Mouse (Mus musculus): ENCODE data around the gene Apol7e.
"Not testable (repeated sequence)": the region's sequence is repeated elsewhere in the genome, so short reads cannot be mapped to it uniquely, and the experiment has no call there.

Gene Apol7e

DNA sequence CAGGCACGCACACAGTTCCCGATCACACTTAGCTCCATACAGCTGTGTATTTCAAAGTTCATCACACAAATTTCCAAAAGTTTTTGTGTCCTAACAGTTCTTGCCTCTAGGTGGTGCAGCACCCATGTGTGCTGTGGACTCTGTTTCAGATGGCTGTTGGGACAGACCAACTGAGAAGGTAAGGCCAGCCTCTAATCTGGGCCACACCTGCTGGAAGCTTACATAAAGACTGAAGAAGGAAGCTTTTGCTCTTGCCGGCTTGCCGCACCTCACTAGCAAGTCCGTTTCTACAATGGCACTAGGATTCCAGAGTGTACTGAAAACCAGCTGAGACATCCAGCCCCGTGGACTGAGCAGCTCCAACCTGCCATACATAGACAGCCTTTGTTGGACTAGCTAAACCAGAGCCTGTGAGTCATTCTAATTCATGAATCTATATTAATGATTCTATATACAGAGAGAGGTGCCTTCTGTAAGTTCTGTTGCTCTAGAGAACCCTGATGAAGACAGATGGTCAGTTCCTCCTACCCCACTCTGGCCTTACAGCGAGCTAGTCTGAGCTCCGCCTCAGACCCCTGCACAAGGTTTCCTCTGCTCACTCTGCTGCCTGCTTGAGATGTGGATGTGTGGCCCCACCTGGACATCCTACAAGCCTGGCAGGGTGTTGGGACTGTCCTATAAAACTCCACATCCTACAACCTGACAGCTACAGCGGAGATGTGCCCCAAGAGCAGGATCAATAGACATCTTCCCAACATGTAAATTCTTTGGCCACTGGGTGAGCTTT lies 42.0 kb downstream of the Apol7e start:
- DNase-seq (ENCODE audit: extremely low spot score) = no peak

DNA sequence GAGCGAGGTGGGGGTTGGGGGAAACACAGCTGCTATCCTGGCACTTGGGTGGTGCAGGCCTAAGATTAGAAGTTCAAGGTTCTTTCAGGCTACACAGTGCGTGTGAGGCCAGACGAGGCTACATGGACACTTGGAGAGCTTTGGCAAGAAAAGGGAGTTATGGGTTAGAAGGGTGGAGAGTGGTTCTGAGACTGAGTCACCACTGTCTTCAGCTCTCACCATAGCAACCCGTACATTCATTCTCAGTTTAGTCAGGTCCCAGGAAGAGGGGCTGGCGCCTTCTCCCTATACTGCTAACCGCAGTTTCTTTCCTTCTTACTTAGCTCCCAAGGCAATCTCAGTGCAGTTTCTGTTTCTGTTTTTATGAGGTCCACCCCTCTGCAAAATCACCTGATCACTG lies 42.9 kb downstream of the Apol7e start:
- not testable (repeated sequence) for DNase-seq (ENCODE audit: extremely low spot score)

GRCm38 (mm10) chr15:77744632-77745031 lies 46.0 kb downstream of the Apol7e start:
- DNase-seq (ENCODE audit: extremely low spot score) = no peak

GRCm38 (mm10) chr15:77745081-77745480 lies 46.4 kb downstream of the Apol7e start:
- DNase-seq (ENCODE audit: extremely low spot score) = no peak

DNA sequence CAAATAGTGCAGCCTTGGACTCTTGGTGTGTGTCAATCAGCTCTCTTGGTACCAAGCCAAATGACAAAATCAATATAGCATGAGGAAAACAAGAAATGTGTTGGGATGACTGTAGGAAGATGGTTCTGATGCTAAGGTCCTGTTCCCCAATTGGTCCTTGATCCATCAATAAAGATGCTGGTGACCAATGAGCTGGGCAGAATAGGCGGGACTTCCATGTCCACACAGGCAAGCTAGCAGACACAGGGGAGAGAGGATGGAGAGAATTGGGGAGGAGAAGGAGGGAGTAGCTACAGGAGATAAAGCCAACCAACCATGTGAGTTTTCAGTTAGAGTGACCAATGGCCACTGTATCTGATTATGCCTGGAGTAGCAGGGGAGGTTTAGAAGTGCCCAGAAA lies 47.7 kb downstream of the Apol7e start:
- no peak for DNase-seq (ENCODE audit: extremely low spot score)

GRCm38 (mm10) chr15:77748414-77748813 lies 49.8 kb downstream of the Apol7e start:
- DNase-seq (ENCODE audit: extremely low spot score) = no peak

GRCm38 (mm10) chr15:77749717-77750116 lies 51.1 kb downstream of the Apol7e start:
- DNase-seq (ENCODE audit: extremely low spot score) = no peak

DNA sequence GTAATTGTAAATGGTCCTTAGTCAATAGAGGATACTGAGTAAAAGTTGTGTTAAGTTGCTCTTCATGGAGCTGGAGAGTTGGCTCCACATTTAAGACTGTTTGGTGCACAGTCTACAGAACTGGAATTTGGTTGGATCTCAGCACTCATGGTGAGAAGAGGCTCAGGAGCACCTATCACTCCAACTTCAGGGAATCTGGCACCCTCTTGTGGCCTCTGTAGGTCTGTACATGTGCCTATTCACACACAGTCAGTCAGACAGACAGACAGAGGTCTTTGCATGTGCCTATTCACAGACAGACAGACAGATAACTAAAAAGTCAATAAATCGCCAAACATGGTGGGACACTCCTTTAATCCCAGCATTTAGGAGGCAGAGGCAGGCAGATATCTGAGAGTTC lies 51.8 kb downstream of the Apol7e start:
- DNase-seq (ENCODE audit: extremely low spot score) = no peak

- no peak for DNase-seq (ENCODE audit: extremely low spot score)
These were observed 53.8 kb downstream of the Apol7e start for GRCm38 (mm10) chr15:77752443-77752842.

GRCm38 (mm10) chr15:77755132-77755531 lies 56.5 kb downstream of the Apol7e start:
- DNase-seq (ENCODE audit: extremely low spot score) = no peak

DNA sequence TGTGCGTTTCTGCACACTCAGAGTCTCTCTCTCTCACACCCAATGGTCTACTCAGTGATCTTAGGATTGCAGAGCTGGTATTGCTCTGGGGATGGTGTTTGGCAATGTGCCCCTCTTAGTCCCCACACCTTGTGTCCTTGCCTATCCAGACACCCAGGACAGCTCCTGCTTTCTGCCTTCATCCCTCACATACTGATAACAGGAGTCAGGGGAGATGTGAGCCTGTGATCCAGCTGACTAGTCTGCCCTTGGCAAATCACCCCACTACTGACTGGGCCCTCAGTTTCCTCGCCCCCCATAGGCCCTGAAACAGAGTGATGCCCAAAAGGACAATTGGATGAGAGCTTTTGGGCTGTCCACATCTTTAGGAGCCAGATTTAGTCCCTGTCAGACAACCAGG lies 57.4 kb downstream of the Apol7e start:
- no peak for DNase-seq (ENCODE audit: extremely low spot score)

DNA sequence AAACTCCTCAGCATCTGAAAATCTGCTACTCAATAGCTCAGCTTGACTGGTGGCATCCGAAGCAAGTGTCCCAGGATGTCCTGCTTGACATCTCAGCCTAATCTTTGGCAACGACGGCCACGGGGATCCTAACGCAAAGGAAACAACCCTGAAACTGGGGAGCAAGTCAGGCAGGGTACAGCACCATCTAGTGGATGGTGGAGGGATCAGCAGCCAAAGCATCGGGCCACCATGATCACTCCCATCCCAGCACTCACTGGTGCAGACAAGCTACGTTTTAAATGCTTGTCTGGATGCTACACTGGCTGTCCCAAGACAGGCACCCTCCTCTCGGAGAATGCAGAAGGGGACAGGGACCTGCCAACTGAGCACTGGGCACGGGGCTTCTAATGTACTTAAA lies 58.2 kb downstream of the Apol7e start, which contains the start of gene Apol8:
Gene Apol8, minus strand, starts transcription at position 156 of the 400 bp plus-strand sequence.
- peak; percentile 66 for DNase-seq (ENCODE audit: extremely low spot score)

GRCm38 (mm10) chr15:77757586-77758226 lies 59.0 kb downstream of the Apol7e start:
- no peak for DNase-seq (ENCODE audit: extremely low spot score)

- DNase-seq (ENCODE audit: extremely low spot score) = no peak
These were observed 61.4 kb downstream of the Apol7e start for GRCm38 (mm10) chr15:77760037-77760436.

DNA sequence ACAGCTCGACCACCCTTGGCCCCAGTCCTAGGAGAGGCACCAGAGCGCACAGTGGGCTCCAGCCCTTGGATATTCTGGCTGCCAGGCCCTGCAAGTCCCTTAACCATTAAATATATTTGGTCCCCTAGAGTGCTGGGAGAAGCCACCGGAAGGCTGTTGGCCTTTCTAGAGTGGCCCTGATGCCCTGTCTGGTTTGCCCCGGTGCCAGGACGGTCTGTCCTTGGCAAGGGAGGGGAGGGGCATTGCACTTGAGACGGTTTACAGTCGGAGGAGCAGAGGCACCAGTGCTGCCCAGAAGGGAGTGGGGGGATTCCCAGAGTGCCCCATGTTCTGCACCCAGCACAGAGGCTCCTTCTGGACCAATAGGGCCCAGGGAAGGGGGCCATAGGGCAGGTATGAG lies 62.4 kb downstream of the Apol7e start:
- no peak for DNase-seq (ENCODE audit: extremely low spot score)

DNA sequence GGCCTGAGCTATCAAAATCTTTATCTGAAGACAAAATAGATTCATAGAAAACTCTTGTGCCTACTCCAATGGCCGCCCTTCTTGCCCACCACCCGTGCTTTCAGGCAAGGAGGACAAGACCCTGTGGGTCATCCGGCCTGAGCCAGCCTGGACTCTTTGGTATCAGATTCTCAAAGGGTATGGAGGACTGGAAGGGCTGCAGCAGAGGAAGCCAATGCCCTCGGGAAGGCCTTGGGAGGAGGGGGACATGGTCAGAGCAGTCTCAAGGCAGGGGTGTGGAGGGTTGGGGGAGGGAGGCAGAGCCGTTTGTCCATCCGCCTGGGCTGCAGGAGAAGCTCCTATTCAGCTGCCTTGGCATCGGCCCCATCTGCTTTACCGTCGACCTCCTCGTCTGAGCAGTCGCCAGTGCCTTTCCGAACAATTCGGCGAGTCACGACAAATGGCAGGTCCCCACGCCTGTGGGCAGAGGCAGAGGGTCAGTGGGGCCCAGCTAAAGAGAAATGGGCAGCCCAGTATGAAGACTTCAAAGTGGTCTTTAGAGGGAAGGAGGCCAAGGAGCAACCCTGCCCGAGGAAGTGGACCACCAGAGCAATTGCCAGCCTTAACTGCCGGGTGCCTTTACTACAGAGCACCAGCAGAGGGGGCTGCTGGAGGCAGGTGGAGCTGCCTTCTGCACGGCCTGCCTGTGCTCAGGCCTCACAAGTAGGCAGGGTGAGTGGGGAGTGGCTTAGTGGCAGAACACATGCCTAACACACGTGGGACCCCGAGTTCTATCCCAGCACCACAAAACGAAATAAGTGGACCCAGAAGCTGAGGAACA lies 63.1 kb downstream of the Apol7e start:
- peak; percentile 32 for DNase-seq (ENCODE audit: extremely low spot score)

DNA sequence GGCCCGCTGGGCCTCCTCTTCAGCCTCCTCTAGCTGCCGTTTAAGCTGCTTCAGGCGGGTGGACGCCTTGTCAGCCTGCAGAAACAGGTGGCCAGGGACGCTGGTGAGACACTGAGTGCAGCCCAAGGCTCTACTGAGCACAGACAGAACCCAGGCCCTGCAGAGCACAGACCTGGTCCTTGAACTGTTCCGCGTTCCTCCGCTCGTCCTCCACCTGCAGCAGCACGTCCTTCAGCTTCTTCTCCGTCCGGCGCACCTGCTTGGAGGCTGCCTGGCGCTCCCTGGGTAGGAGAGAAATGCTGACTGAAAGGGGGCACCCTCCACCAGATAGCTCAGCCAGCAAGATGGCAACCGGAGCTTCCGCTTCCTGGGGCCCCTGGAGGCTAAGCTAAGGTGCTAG lies 64.4 kb downstream of the Apol7e start:
- DNase-seq (ENCODE audit: extremely low spot score) = no peak

DNA sequence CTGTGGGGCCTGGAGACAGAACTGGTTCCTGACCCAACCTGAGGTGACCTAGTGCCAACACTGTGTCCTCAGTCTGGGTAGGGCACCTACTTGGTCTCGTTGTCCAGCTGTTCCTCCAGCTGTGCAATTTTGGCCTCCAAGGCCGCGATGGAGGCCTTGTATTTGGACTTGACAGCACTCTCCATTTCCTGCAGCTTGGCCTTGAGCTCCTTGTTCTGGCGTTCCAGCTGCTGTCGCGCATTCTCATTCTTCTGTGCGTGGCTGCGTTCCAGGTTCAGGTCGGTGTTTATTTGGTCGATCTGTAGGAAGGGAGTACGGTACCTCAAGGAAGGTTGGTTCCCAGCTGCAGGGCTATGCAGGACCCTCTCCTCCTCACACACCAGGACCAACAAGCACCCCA lies 65.0 kb downstream of the Apol7e start:
- DNase-seq (ENCODE audit: extremely low spot score) = no peak

GRCm38 (mm10) chr15:77764391-77765006 lies 65.8 kb downstream of the Apol7e start:
- no peak for DNase-seq (ENCODE audit: extremely low spot score)

- DNase-seq (ENCODE audit: extremely low spot score) = no peak
These were observed 66.9 kb downstream of the Apol7e start for GRCm38 (mm10) chr15:77765484-77766093.

GRCm38 (mm10) chr15:77766981-77767380 lies 68.3 kb downstream of the Apol7e start:
- DNase-seq (ENCODE audit: extremely low spot score) = no peak
